Mouse (Mus musculus) stomach, embryonic 14.5 days (tissue): ENCODE results near the gene Sh3gl2. TPM values are rescaled to one million over a fixed set of nuclear protein-coding genes. Genes with fewer than 3 reads are reported as not detected.

Experiments
- ATAC-seq: fragments of 200-750 bp; cut with Nextera tagmentation; 2 replicates; pipeline ENCODE4 v1.8.0; 2017; ENCODE audit warnings: low read depth, moderate TSS enrichment; ENCODE audit not compliant: insufficient number of reproducible peaks, insufficient read depth, low FRiP score
- H3K27ac ChIP-seq: fragments of 300-500 bp; sonication (generic); 2 replicates; pipeline ENCODE4 v1.5.1; 2014; ENCODE audit warnings: mild to moderate bottlenecking, low read length, moderate library complexity, mixed read lengths
- H3K27me3 ChIP-seq: fragments of 300-500 bp; sonication (generic); 2 replicates; pipeline ENCODE4 v1.6.1; 2014; ENCODE audit warnings: low read length, control low read depth, mixed read lengths; ENCODE audit not compliant: control insufficient read depth, insufficient read depth
- H3K36me3 ChIP-seq: fragments of 300-500 bp; sonication (generic); 2 replicates; pipeline ENCODE4 v1.6.1; 2014; ENCODE audit warnings: mild to moderate bottlenecking, control low read depth, low read length, moderate library complexity, mixed read lengths; ENCODE audit not compliant: control insufficient read depth, insufficient read depth
- H3K4me1 ChIP-seq: fragments of 300-500 bp; sonication (generic); 2 replicates; pipeline ENCODE4 v1.6.1; 2014; ENCODE audit warnings: low read length, control low read depth, mixed read lengths; ENCODE audit not compliant: control insufficient read depth, insufficient read depth
- H3K4me2 ChIP-seq: fragments of 300-500 bp; sonication (generic); replicated peaks from 2 replicates; pipeline ENCODE4 v1.6.1; 2014; ENCODE audit warnings: low read depth, low read length, control low read depth
- H3K4me3 ChIP-seq: fragments of 300-500 bp; sonication (generic); 2 replicates; pipeline ENCODE4 v1.5.1; 2014; ENCODE audit warnings: low read depth, low read length, control low read depth
- H3K9ac ChIP-seq: fragments of 300-500 bp; sonication (generic); replicated peaks from 2 replicates; pipeline ENCODE4 v1.6.1; 2014; ENCODE audit warnings: low read depth, mild to moderate bottlenecking, control low read depth, low read length, moderate library complexity, mixed read lengths
- H3K9me3 ChIP-seq: fragments of 300-500 bp; sonication (generic); 2 replicates; pipeline ENCODE4 v1.6.1; 2016; ENCODE audit warnings: low read depth, low read length, control low read depth; ENCODE audit not compliant: control insufficient read depth
- WGBS: fragments of 180-500 bp; shearing (Covaris S2); extraction: QIAGEN DNeasy Blood & Tissue Kit; methylation state at CpG from one replicate; pipeline ENCODE4 v1.1.7; 2014; 5-methylcytosine and 5-hydroxymethylcytosine counted together
- polyA plus RNA-seq: library from polyadenylated mRNA; unstranded; fragments of >200 nt; fragmentation: Nextera tagmentation; extraction: Ambion mirVana; gene quantifications from 2 replicates; pipeline ENCODE4 v1.2.1, GENCODE M21; 2014

Sh3gl2 gene
- polyA plus RNA-seq, 1 experiment from 2014 or later, result 11.2 TPM

GRCm38 (mm10) chr4:85677621-85678020 is 472.7 kb downstream of the Sh3gl2 start:
- Histone ChIP-seq H3K4me1 (0 out of 2 replicates have a peak, but pooled peaks cover 2% of the 10 kb centered on the region), H3K4me3 (no peak overlapping the region), H3K27me3 (no peaks in the 10 kb centered on the region), H3K4me2 (no peak overlapping the region), H3K36me3 (no peaks in the 10 kb centered on the region), H3K9me3 (no peaks in the 10 kb centered on the region), H3K9ac (no peak overlapping the region), H3K27ac (no peak overlapping the region)
- ATAC-seq, result no peak
- WGBS, result 46% methylated on average over 1 of the region's 1 CpGs

GRCm38 (mm10) chr4:85686160-85686559 is 481.2 kb downstream of the Sh3gl2 start:
- H3K4me3 ChIP-seq, result no peak overlapping the region
- WGBS, result 62% methylated on average over 4 of the region's 4 CpGs
- H3K36me3 ChIP-seq, result no peaks in the 10 kb centered on the region
- H3K27ac ChIP-seq, result no peak overlapping the region
- no peaks in the 10 kb centered on the region for H3K9me3 ChIP-seq
- ATAC-seq, result no peak
- H3K4me2 ChIP-seq, result no peak overlapping the region
- no peak overlapping the region for H3K9ac ChIP-seq
- H3K4me1 ChIP-seq, result no peaks in the 10 kb centered on the region
- no peaks in the 10 kb centered on the region for H3K27me3 ChIP-seq
